Mouse (Mus musculus) retina, postnatal 1 day (tissue): ENCODE data around the gene Akr1b8.
"Not testable (repeated sequence)": the region's sequence is repeated elsewhere in the genome, so short reads cannot be mapped to it uniquely, and the experiment has no call there.

Source experiments
- DNase-seq: peaks from one replicate; pipeline ENCODE4 v3.0.0-alpha.2; 2012

Gene Akr1b8

GRCm38 (mm10) chr6:34406746-34407145 is 52.8 kb downstream of the Akr1b8 start:
- no peak for DNase-seq

GRCm38 (mm10) chr6:34407403-34407802 is 53.5 kb downstream of the Akr1b8 start:
- DNase-seq: no peak

DNA sequence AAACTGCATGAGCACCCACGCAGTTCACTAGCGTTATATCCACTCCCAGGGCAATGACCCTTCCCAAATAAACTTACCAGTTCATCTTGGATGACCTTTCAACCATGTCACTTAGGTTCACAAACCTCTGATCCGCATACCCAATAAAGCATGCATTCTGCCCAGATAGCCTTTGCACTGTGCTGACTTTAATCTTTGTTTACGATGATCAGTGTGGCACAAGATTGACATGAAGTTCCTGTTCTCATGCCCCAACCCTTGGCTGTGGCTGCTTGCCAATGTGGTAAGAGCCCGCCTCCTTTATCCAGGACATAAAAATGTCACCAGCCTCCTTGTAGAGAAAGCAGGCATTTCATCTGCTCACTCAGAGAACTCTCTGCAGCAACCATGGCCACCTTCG is 58.1 kb downstream of the Akr1b8 start, which contains the start of gene Akr1b7:
Gene Akr1b7 (plus strand): TSS at position 312 of the 400 bp plus-strand sequence.
- DNase-seq: peak; percentile 22

DNA sequence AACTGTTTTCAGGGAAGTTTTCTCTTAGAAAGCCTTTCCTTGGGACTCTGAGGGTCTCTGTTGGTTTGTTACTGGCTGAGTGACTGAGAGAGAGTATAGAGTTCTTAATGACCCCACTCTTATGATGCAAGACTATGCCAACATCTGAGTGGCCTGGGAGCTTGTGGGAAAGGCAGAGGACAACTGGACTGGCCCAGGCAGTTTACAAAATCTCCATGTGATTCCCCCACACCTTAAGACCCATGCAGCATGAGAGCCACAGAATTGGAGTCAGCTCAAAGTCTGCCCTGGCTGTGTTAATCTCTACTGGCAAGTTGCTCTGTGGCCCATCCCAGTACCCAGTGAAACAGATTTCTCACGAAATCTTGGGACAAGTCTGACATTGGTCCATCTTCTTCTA is 58.8 kb downstream of the Akr1b8 start:
- no peak for DNase-seq

DNA sequence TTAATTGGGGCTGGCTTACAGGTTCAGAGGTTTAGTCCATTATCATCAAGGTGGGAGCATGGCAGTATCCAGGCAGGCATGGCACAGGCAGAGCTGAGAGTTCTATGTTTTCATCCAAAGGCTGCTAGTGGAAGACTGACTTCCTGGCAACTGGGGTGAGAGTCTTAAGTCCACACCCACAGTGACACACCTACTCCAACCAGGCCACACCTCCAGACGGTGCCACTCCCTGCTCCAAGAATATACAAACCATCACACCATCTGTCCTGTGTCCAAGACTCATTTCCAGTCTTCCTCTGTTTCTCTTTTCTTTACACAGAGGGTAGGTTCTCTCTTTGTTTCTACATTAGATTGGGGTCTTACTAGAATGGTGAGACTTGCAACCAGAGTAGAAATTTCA is 59.5 kb downstream of the Akr1b8 start:
- not testable (repeated sequence) for DNase-seq

- no peak for DNase-seq
Measured at GRCm38 (mm10) chr6:34416521-34416920, 62.6 kb downstream of the Akr1b8 start.
